Mouse (Mus musculus): ENCODE data around the gene Suclg2. TPM values are rescaled to one million over a fixed set of nuclear protein-coding genes. Genes with fewer than 3 reads are reported as not detected.

The Suclg2 gene
- 107 and 124 TPM in 2 replicates for total RNA-seq (2017)

DNA sequence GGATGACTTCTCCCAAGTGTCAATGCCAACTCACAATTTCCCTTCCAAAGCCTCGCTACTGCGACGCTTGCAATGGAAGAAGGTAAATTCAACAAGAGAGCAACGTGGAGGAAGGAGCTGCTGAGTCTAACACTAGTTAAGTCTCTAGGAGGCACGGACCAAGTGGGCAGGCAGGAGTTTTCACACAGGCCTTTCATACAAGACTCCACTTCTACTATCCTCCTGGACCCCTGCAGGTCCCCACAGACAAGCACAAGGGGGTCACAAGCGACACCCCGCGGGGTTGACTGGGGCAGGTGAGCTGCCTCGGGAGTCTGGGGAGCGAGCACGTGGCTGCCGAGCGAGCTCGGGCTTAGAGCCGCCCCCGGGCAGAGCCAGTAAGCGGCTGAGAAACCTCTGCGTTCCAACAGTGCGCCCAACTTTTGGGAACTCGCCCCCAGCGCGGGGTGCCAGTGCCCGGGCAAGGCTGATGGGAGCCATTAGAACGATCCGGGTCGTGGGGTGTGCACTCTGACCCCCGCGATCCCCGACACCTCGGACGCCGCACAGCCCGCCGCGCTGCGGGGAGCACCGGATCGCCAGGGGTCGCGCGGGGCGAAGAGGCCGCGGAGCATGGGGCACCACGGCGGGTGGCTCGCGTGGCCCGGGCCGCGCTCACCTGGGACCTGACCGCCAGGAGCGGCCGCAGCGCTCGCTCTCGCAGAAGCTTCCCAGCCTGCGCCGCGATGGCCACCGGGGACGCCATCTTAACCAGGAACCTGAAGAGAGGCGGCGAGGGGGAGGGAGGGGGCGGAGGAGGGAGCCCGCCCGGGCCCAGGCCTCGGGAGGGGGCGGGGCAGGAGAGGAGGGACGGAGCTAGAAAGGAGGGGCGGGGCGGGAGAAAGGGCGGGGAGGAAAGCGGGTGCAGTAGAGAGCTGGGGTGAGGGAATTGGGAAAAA, at the start of gene Suclg2:
Gene Suclg2, minus strand, starts transcription at position 770 of the 938 bp plus-strand sequence.
- peak; percentile 92 for ATAC-seq (replicated peaks; ENCODE audit: low read depth, poor library complexity, severe bottlenecking)

DNA sequence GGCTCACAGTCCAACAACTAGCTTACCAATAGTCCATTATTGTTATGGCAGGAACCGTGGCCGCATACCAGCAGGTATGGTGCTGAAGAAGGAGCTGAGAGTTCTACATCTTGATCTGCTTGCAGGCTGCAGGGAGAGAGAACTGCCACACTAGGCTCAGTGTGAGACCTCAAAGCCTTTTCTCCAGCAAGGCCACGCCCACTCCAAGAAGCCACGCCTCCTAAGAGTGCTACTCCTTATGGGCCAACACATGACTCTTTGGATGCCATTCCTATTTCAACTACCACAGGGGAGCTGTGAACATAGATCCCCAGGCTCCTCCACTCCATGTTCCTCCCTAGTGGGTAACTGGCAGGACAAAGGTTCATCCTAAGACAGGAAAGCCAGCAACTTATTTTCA, 48.0 kb upstream of the Suclg2 start:
- no peak for ATAC-seq (replicated peaks; ENCODE audit: low read depth, poor library complexity, severe bottlenecking)

DNA sequence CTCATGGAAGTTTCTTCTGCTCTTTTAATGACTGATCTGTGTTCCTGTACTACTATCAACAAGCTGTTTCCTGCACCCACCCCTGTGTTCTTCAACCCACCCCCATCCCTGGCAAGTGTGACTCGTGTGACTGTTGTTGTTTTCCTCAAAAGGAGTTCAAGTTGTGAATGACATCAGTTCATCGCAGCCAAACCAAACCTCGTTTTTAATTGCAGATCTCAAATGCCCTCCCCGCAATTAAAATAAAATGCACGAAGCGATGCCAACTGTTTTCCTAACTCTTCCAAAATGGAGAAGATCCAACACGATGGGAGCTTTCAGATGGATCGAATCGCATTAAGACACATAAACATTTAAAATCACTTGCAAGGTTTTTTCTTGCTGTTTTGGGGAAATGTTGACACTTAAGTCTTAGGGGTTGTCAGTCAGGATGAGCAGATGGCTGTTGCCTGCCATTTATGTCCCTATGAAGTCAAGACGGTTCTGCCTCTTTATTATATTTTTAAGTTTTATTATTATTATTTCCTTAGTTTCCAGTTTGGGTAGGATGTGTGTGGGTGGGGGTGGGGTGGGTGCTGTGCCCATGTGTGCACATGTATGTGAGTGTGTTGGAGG, 41.1 kb upstream of the Suclg2 start:
- no peak for ATAC-seq (replicated peaks; ENCODE audit: low read depth, poor library complexity, severe bottlenecking)

DNA sequence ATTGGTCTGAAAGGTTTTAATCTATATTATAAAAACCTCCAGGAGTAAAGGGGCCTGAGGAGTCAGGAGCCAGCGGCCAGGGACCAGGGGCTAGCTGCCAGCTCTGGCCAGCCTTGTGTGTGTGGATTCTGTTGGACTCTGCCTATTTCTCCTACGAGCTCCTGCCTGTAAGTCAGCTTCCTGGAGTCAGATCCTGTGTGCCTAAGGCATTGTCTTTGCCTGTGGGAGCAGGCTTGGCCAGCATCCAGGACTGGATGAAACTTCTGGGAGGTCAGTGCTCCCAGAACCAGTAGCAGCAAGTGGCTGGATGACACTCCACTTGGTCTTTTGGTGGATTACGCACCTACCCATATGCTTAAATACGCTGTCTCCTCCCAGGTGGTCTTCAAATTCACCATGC, 23.8 kb upstream of the Suclg2 start:
- no peak for ATAC-seq (replicated peaks; ENCODE audit: low read depth, poor library complexity, severe bottlenecking)

DNA sequence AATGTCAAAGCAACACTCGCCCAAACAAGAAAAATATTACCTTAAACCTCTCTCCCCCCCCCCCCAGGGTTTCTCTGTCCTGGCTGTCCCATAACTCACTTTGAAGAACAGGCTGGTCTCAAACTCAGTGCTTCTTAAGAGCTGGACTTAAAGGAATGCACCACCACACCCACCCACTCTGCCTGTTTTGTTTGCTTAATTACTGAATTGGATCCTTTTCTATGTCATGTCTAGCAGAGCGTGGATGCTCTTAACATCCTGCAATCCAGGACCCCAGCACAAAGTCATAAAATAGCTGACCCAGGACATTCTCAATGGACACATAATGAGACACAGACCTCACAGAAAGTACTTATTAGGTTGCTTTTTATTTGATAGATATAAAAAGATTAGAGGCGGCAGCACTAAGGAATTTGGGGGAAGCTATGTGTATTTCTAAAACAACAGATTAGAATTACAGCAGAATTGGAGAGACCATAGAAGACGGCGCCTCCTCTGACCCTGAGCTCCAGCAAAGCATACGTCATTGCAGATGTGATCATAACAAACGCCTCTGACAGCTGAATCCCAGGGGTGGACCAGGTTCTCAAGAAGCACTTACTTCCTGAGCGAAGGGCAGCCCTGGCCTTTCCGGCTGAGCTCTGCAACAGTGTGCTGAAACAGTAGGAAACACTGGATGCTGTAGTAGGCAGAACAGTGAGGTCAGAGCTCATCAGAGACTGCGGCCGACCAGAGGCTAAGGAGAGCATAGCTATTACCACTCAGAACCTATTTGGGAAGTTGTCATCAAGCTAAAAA, 13.2 kb upstream of the Suclg2 start:
- ATAC-seq (replicated peaks; ENCODE audit: low read depth, poor library complexity, severe bottlenecking) = no peak

DNA sequence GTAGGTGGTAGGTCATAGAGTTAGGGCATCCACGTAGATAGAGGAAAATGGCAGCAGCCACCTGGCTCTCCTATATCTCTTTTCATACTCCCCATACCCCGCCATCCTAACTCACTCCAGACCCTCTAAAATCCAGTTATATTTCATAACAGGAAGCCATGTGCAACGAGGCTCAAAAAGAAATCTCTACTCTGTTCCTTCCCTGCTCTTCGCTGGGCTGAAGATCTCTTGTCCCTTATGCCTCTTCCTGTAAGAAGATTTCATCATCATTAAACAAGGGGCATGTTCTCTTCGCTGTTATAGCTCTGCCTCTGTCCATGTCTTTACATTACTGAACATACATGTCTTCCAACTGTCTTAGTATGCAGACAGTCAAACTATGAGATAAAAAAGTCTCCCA, 10.8 kb upstream of the Suclg2 start:
- no peak for ATAC-seq (replicated peaks; ENCODE audit: low read depth, poor library complexity, severe bottlenecking)

DNA sequence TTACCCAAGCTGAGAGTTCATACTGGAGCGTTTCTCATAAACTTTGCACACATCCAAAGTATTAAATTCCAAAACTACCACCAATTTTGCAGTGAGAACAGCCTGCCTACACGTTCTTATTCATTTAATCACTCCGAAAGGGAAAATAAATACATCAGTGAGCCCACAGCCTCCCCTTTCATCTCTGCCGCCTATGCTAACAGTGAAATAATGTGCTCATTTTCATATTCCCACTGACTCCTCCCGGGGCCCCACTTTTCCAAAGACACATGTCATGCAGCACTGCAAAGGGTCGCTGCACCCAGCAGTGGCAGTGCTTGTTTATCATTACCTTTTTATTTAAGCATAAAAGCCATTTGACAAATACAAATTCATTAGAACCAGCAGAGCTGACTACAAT, 6.7 kb upstream of the Suclg2 start:
- ATAC-seq (replicated peaks; ENCODE audit: low read depth, poor library complexity, severe bottlenecking) = no peak

DNA sequence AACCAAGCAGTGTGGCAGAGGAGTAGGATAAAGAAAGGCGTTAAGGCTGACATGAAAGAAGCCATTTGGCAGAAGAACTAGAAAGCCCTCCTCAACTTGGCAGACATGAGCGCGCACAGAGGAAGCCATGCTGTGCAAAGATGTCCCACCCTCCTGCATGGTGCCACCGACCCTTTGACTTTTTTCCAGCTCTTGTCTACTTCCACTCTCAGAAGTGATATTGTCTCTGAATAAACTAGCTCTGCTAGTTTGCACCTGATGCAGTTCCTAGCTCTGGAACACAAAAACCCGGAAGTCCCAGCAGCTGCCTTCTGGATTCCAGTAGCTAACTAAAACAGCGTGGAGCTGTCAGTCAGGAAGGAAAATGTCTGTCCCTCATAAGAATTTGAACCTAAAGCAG, 4.8 kb upstream of the Suclg2 start:
- ATAC-seq (replicated peaks; ENCODE audit: low read depth, poor library complexity, severe bottlenecking) = no peak

DNA sequence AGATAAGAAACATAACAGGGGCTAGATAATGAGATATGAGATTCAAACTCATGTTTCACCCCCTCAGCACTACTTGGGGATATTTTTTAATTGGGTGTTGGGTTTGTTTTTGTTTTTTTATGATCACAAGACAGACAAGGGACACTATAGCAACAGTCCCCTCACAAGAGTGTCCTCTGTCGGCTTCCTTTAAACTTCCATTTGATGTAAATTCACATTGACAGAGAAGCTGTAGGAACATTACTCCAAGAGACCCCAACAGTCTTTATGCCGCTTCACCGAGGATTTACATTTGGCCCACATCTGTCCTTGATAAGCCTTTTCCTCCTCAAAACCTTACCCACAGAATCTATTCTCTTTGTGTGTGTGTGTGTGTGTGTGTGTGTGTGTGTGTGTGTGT, 1.2 kb upstream of the Suclg2 start:
- no peak for ATAC-seq (replicated peaks; ENCODE audit: low read depth, poor library complexity, severe bottlenecking)

DNA sequence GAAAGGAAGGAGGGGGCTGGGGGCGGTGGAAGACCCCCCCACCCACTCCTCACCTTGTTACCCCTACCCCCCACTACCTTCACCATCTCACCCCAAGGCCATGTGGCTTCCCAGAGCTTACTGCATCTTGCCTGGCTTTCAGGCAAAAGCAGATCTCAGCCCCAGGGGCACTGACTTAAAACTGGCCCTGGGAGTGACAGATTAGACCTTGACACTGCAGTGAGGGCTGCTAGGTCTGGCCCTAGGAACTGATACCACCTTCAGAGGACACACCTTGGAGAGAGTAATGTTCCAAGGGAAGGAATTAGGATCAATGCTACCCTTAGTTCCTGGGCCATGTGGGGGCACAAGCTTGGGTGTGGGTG, 351 bp upstream of the Suclg2 start:
- peak; percentile 43 for ATAC-seq (replicated peaks; ENCODE audit: low read depth, poor library complexity, severe bottlenecking)

DNA sequence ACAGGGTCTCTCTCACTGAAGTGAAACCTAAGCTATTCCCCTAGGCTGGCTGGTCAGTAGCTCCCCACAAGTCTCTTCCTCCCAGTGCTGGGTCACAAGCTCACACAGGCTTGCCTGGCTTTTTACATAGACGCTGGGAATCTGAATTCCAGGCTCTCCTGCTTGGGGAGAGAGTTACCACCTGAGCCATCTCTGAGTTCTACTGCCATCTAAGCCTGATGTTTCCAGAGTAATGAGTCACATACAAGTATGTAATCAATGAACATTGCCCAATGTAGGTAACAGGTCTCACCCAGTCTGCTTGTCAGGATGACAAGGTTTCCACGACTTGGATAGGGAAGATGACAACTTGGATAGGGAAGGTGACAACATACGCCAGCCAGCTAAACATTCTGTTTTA, 1.5 kb downstream of the Suclg2 start:
- ATAC-seq (replicated peaks; ENCODE audit: low read depth, poor library complexity, severe bottlenecking) = no peak

DNA sequence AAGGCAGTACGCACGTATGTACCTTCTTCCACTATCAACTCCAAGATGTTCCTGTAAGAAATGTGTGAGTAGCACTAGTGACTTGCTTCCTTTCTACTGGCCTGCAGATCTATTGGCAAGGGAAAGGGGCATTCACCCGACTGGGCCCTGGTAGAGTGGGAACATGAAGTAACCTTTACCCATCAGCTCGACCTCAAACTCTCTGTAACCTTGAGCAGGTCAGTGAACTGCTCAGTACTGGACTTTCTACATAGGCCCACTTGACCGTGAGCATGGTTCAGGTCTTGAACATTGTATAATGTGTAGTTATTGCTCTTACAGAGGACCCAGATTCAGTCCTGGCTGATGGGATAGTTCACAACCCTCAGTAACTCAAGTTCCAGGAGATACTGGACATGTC, 2.1 kb downstream of the Suclg2 start:
- no peak for ATAC-seq (replicated peaks; ENCODE audit: low read depth, poor library complexity, severe bottlenecking)

DNA sequence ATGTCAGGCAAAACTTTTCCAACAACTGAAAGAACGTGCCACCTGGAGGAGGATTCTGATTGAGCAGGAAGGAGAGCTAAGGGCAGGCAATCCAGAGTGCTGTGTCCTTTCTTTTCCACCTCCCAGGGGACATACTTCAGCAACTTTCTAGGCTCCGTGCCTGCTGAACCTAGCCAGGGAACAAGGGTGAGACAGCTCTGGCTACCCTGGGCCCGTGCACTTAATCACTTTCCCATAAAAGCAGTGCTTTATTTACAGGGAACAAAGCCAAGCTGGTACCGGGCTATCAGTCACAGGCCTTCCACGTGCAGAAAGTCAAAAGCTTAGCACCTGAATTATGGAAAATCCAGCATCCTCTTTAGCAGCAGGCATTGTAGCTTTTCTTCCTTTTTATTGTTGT, 5.4 kb downstream of the Suclg2 start:
- ATAC-seq (replicated peaks; ENCODE audit: low read depth, poor library complexity, severe bottlenecking) = no peak

DNA sequence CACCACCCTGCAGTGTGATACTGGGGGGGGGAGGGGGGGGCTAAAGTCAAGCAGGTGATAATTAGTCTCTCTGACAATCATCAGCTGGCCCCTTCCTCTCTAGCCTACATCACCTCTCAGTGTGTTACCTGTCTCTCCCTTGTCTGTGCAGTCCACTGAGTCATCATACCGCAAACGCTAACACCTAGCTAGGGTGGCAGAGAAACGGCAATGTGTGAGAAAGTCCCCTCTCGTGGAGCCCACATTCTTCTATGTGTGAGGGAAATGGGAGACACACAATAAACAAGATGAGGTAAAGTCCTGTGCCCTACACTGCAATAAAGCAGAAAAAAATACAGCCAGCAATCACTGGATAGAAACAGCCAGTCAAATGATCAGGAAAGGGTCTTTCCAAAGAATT, 6.5 kb downstream of the Suclg2 start:
- no peak for ATAC-seq (replicated peaks; ENCODE audit: low read depth, poor library complexity, severe bottlenecking)

DNA sequence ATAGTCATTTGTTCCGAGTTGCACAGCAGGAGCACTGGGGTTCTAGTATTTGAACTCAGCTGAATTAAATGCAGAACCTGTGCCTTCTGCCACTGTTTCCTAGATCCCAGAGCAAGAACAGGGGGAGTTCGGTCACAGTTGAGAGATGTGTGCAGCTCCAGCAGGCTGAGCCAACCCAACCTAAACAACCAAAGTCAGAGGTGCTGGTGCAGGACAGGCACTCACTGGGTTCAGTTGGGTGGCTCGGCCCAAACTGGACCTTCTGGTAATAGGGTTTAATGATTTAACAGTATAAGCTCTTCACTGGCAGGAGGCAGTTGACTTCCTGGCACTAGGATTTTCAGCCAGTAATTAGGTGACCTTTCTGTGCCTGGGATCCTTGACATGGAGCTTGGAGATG, 6.9 kb downstream of the Suclg2 start:
- ATAC-seq (replicated peaks; ENCODE audit: low read depth, poor library complexity, severe bottlenecking) = no peak

DNA sequence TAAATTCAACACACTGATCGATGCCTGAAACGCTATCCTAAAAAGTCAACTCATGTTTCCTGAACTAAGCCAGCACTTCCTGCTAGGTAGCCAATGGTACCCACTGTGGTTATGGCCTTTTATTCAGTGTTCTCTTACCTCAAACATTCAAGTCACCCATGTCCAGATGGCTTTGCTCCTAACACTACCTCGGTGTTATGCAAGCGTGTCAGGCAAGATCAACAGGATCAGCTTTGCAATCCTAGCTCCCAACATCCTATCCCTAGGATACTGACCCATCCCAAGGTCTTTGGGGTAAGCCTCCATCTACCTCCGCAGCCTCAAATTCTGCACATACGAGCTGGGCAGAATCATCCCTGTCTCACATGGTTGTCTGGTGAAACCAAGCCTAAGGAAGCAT, 7.7 kb downstream of the Suclg2 start:
- no peak for ATAC-seq (replicated peaks; ENCODE audit: low read depth, poor library complexity, severe bottlenecking)

DNA sequence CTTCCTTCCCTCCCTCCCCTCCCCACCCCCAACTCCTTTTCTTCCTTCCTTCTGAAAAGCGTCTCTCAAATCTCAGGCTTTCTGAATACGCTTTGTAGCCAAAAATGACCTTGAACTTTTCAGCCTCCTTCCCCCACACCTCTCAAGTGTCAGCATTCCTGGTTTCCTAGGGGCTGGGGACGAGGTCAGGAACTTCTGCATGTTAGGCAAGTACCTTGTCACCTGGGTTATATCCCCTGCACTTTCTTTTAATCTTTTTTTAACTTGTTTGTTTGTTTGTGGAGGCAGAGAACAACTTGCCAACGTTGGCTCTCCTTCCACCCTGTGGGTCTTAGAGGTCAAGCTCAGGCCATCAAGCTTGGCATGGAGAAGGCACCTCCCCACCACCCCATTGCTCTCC, 9.1 kb downstream of the Suclg2 start:
- ATAC-seq (replicated peaks; ENCODE audit: low read depth, poor library complexity, severe bottlenecking) = no peak

DNA sequence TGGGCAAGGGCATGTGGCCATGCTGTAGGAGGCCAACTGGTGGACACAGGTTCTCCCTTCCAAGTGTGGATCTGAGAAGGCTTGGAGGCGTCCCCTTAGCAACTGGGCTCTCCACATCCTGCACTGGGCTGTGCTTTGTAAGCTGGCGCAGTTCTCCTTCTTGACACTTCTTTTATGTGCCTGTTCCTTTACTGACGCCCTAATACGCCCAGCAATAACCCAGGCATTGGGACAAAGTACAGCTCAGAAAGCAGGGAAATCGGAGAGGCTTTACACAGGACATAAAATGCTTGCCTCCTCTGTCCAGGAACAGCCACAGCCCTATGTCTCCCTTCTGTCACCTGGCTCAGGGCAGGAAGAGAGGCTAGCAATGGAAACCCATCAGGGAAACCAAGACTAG, 9.5 kb downstream of the Suclg2 start:
- ATAC-seq (replicated peaks; ENCODE audit: low read depth, poor library complexity, severe bottlenecking) = no peak

DNA sequence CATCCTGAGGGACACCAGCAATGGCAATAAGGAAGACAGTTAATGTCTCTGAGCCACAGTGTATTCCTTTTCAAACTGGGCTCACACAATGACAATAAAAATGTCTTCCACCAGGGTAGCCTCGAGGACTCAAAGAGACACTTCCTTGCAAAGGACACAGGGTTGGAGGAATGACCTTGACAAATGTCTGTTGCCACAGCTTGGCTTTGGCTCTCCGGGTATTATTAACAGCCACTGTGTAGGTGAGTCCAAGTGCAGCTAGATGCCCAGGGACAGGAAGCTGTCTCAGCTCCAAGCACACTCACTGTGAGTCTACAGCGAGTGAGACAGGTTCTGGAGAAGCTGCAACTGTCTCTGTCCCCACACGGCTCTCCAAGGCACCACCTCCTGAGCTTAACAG, 14.0 kb downstream of the Suclg2 start:
- no peak for ATAC-seq (replicated peaks; ENCODE audit: low read depth, poor library complexity, severe bottlenecking)

DNA sequence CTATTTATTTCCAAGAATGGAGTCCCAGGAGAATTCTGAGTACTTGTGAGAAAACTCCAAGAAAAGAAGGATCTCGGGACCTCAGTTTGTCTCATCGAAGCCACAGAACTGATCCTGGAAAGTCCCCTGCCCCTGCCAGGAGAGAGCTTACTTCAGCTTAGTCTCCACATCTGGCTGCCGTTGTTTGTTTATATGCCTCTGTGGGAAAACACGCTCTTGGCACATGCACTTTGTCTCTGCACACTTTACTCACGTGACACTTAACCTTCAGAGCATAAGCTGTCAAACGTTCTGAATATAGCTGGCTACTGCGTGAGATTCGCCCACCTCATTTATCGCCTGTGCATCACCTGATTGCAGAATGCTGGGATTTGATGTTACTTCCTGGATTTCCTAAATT, 16.4 kb downstream of the Suclg2 start:
- ATAC-seq (replicated peaks; ENCODE audit: low read depth, poor library complexity, severe bottlenecking) = no peak

DNA sequence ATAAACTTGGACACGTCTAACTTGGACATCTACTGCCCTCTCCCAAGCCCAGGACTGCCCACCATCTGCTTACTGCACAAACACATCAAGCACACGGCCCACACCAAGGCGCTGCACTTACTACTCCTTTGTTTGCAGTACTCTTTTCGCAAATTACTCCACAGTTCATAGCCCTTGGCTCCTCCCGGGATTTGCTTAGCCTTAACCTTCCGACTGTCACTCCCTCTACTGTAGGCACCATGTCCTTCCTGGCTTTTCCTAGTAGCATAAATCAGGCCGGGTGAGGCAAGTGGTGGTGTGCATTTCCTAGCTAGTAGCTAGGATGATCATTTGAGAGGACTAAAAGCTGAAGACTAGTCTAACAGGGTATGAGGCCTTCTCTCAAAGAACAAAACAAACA, 16.8 kb downstream of the Suclg2 start:
- no peak for ATAC-seq (replicated peaks; ENCODE audit: low read depth, poor library complexity, severe bottlenecking)

Data from common myeloid progenitor, adult 5-6 weeks (primary cell).